Comparison of ENCODE assay signal across 8 mouse cellular contexts in the genomic region with DNA sequence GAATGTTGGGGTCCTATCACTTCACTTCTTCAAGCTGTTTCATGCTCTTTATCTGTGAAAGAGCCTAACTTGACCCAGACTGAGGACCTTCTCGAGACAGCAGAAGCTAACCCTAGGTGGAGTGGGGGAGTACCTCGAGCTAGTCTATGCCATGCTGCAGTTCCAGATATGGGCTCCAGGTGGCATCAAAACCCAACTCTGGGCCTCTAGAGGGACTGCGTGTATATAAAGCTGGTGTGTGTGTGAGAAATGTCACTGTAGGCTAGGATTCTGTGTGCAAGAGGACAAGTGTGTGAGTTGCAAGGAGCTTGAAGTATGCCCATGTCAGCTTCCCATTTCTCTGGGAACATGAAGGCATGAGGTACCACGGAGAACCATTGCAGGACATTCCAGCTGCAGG. TPM values are rescaled to one million over a fixed set of nuclear protein-coding genes. Genes with fewer than 3 reads are reported as not detected.
A peak's percentile ranks its signal among the peaks of the same experiment; 100 is the strongest.
DNase-seq lines count a peak whose midpoint lies in the region; ATAC-seq and TF ChIP-seq lines count a peak whose summit lies in the region.

No protein-coding gene starts in this region.

- no peaks in the 10 kb centered on the region; the same call in 1 of the 2 replicates for H3K27me3 ChIP-seq in heart, embryonic 16.5 days (ENCODE audit: control insufficient read depth, insufficient read depth, low read length)
- H3K27me3 ChIP-seq in heart, embryonic 11.5 days (ENCODE audit: control insufficient read depth, insufficient read depth, low read length): no peaks in the 10 kb centered on the region
- H3K27me3 ChIP-seq in embryonic facial prominence, embryonic 13.5 days: no peaks in the 10 kb centered on the region

- no peak overlapping the region for H3K9ac ChIP-seq in heart, embryonic 16.5 days (ENCODE audit: low read length)
- no peak overlapping the region for H3K9ac ChIP-seq in heart, embryonic 11.5 days (ENCODE audit: low read depth, low read length)
- H3K9ac ChIP-seq in embryonic facial prominence, embryonic 13.5 days: no peak overlapping the region

- H3K4me2 ChIP-seq in heart, embryonic 16.5 days (ENCODE audit: low read depth, low read length): no peak overlapping the region
- H3K4me2 ChIP-seq in heart, embryonic 11.5 days: no peak overlapping the region
- no peak overlapping the region for H3K4me2 ChIP-seq in embryonic facial prominence, embryonic 13.5 days

- no peak overlapping the region for H3K27ac ChIP-seq in heart, embryonic 16.5 days (ENCODE audit: low read length)
- no peak overlapping the region for H3K27ac ChIP-seq in heart, embryonic 11.5 days (ENCODE audit: low read depth, low read length)
- H3K27ac ChIP-seq in bone marrow, adult 2 months (ENCODE audit: control insufficient read depth, insufficient read depth, low read depth, low read length, poor library complexity): no peak overlapping the region
- H3K27ac ChIP-seq in embryonic facial prominence, embryonic 13.5 days: 0 out of 2 replicates have a peak overlapping the region, but pooled peaks have one; percentile 44

- 18% methylated on average over 4 of the region's 4 CpGs for WGBS in heart, embryonic 16.5 days
- WGBS in heart, embryonic 11.5 days (ENCODE audit: insufficient replicate concordance): 22% methylated on average over 4 of the region's 4 CpGs
- WGBS in bone marrow, adult 2 months: 19% methylated on average over 4 of the region's 4 CpGs
- 11% methylated on average over 4 of the region's 4 CpGs for WGBS in embryonic facial prominence, embryonic 13.5 days

- 0 out of 2 replicates have a peak, but pooled peaks have one; percentile 15 for ATAC-seq in heart, embryonic 16.5 days (replicated peaks; ENCODE audit: extremely low read depth, insufficient read depth, low FRiP score)
- no peak for ATAC-seq in heart, embryonic 11.5 days (replicated peaks; ENCODE audit: insufficient number of reproducible peaks, low FRiP score, low TSS enrichment)
- ATAC-seq in embryonic facial prominence, embryonic 13.5 days (ENCODE audit: insufficient number of reproducible peaks, insufficient read depth, low FRiP score, low TSS enrichment, low read depth): no peak

- peak; percentile 91 for DNase-seq in heart, postnatal 4 days
- peak; percentile 81 to 85 for DNase-seq in layer of hippocampus, postnatal 36 days
- DNase-seq in mesoderm, embryonic 11.5 days (ENCODE audit: low read depth, low spot score): peak; percentile 85
- peak; percentile 33 to 61 for DNase-seq in spleen, adult 18-20 months

- TF ChIP-seq POLR2A in bone marrow, adult 2 months (IDR thresholded peaks at IDR 0.05; ENCODE audit: borderline replicate concordance, control insufficient read depth, low read depth, low read length): no peak

- no peaks in the 10 kb centered on the region for H3K9me3 ChIP-seq in heart, embryonic 16.5 days (replicated peaks; ENCODE audit: control insufficient read depth, low read length)
- no peaks in the 10 kb centered on the region for H3K9me3 ChIP-seq in heart, embryonic 11.5 days (replicated peaks; ENCODE audit: control insufficient read depth, low read length)
- no peaks in the 10 kb centered on the region for H3K9me3 ChIP-seq in embryonic facial prominence, embryonic 13.5 days

- peaks cover 59% of the 10 kb centered on the region for H3K4me1 ChIP-seq in heart, embryonic 16.5 days (ENCODE audit: control insufficient read depth, insufficient read depth, low read length)
- peaks cover 64% of the 10 kb centered on the region for H3K4me1 ChIP-seq in heart, embryonic 11.5 days (ENCODE audit: control insufficient read depth, insufficient read depth, low read length)
- H3K4me1 ChIP-seq in bone marrow, adult 2 months (ENCODE audit: control insufficient read depth, insufficient read depth, low read length): peaks cover 6% of the 10 kb centered on the region
- peaks cover 93% of the 10 kb centered on the region for H3K4me1 ChIP-seq in embryonic facial prominence, embryonic 13.5 days

- TF ChIP-seq CTCF in bone marrow, adult 2 months (IDR thresholded peaks at IDR 0.05; ENCODE audit: control insufficient read depth, insufficient read depth, low read length): peak; percentile 71

- H3K4me3 ChIP-seq in heart, embryonic 16.5 days (ENCODE audit: low read length): no peak overlapping the region
- H3K4me3 ChIP-seq in heart, embryonic 11.5 days (ENCODE audit: low read depth, low read length): no peak overlapping the region
- H3K4me3 ChIP-seq in bone marrow, adult 2 months (replicated peaks; ENCODE audit: control insufficient read depth, low read depth, low read length): no peak overlapping the region
- no peak overlapping the region for H3K4me3 ChIP-seq in embryonic facial prominence, embryonic 13.5 days

- no peaks in the 10 kb centered on the region for H3K36me3 ChIP-seq in heart, embryonic 16.5 days (ENCODE audit: control insufficient read depth, insufficient read depth)
- H3K36me3 ChIP-seq in heart, embryonic 11.5 days (ENCODE audit: control insufficient read depth, insufficient read depth, low read length): no peaks in the 10 kb centered on the region
- no peaks in the 10 kb centered on the region for H3K36me3 ChIP-seq in embryonic facial prominence, embryonic 13.5 days

RNA-seq across cellular contexts. Expression of gene Gse1, which starts 53.2 kb away (rescaled TPM):
- 7.7 and 9.7 TPM in 2 replicates for polyA plus RNA-seq in heart, embryonic 16.5 days (2015; fragmentation: Nextera tagmentation; extraction: Ambion mirVana)
- polyA plus RNA-seq in heart, embryonic 11.5 days (2014; fragmentation: Nextera tagmentation; extraction: Ambion mirVana): 12.8 and 12.9 TPM in 2 replicates
- polyA plus RNA-seq in bone marrow, adult 2 months (2011; ENCODE audit: insufficient read depth, insufficient read length, low replicate concordance, missing spikeins): 39.7 and 45.8 TPM in 2 replicates
- 6.4 and 8.6 TPM in 2 replicates for polyA plus RNA-seq in embryonic facial prominence, embryonic 13.5 days (2015; fragmentation: Nextera tagmentation; extraction: Ambion mirVana)
- 10 to 100 TPM; 33.5 to 37.4 TPM for total RNA-seq in heart, postnatal 4 days (2021)
- total RNA-seq in layer of hippocampus, postnatal 36 days (2021): 100 to 1,000 TPM; 147 to 155 TPM
